Mouse (Mus musculus): ENCODE data around the gene Rab11fip4.

Rab11fip4 gene

GRCm38 (mm10) chr11:79738725-79739558, 147.9 kb downstream of the Rab11fip4 start:
- ATAC-seq (ENCODE audit: low TSS enrichment), result no peak

GRCm38 (mm10) chr11:79740740-79741512, 149.9 kb downstream of the Rab11fip4 start:
- ATAC-seq (ENCODE audit: low TSS enrichment), result no peak

- ATAC-seq (ENCODE audit: low TSS enrichment), result no peak
These were observed 155.6 kb downstream of the Rab11fip4 start for GRCm38 (mm10) chr11:79746552-79747102.
